Mouse (Mus musculus) liver, embryonic 15.5 days (tissue): ENCODE measurements around the gene Myrip. TPM values are rescaled to one million over a fixed set of nuclear protein-coding genes. Genes with fewer than 3 reads are reported as not detected.
"Not testable (repeated sequence)": the region's sequence is repeated elsewhere in the genome, so short reads cannot be mapped to it uniquely, and the experiment has no call there.

Experiments
- ATAC-seq: fragments of 200-750 bp; cut with Nextera tagmentation; 2 replicates; pipeline ENCODE4 v1.8.0; 2017; ENCODE audit warnings: moderate number of reproducible peaks, mild to moderate bottlenecking, moderate library complexity; ENCODE audit not compliant: insufficient read depth
- H3K27ac ChIP-seq: fragments of 300-500 bp; sonication (generic); replicated peaks from 2 replicates; pipeline ENCODE4 v1.5.1; 2015; ENCODE audit warnings: mild to moderate bottlenecking, inconsistent platforms
- H3K27me3 ChIP-seq: fragments of 300-500 bp; sonication (generic); 2 replicates; pipeline ENCODE4 v1.6.1; 2015; ENCODE audit warnings: mild to moderate bottlenecking, inconsistent platforms
- H3K36me3 ChIP-seq: fragments of 300-500 bp; sonication (generic); replicated peaks from 2 replicates; pipeline ENCODE4 v1.6.1; 2015; ENCODE audit warnings: moderate library complexity, mild to moderate bottlenecking, inconsistent platforms
- H3K4me1 ChIP-seq: fragments of 300-500 bp; sonication (generic); replicated peaks from 2 replicates; pipeline ENCODE4 v1.6.1; 2015; ENCODE audit warnings: inconsistent platforms
- H3K4me2 ChIP-seq: fragments of 300-500 bp; sonication (generic); 2 replicates; pipeline ENCODE4 v1.6.1; 2015; ENCODE audit warnings: moderate library complexity, mild to moderate bottlenecking, inconsistent platforms
- H3K4me3 ChIP-seq: fragments of 300-500 bp; sonication (generic); replicated peaks from 2 replicates; pipeline ENCODE4 v1.5.1; 2015; ENCODE audit warnings: mild to moderate bottlenecking, inconsistent platforms
- H3K9ac ChIP-seq: fragments of 300-500 bp; sonication (generic); 2 replicates; pipeline ENCODE4 v1.6.1; 2015; ENCODE audit warnings: moderate library complexity, mild to moderate bottlenecking, inconsistent platforms
- H3K9me3 ChIP-seq: fragments of 300-500 bp; sonication (generic); replicated peaks from 2 replicates; pipeline ENCODE4 v1.6.1; 2016; ENCODE audit warnings: inconsistent platforms
- WGBS: fragments of 180-500 bp; shearing (Covaris S2); methylation state at CpG from one replicate; pipeline ENCODE4 v1.1.7; 2015; ENCODE audit warnings: mixed read lengths; ENCODE audit not compliant: insufficient replicate concordance; 5-methylcytosine and 5-hydroxymethylcytosine counted together
- polyA plus RNA-seq: library from polyadenylated mRNA; unstranded; fragments of >200 nt; fragmentation: Nextera tagmentation; extraction: Ambion mirVana; gene quantifications from 2 replicates; pipeline ENCODE4 v1.2.1, GENCODE M21; 2015

The Myrip gene
- polyA plus RNA-seq, 1 experiment from 2014 or later = 0.02 TPM

DNA sequence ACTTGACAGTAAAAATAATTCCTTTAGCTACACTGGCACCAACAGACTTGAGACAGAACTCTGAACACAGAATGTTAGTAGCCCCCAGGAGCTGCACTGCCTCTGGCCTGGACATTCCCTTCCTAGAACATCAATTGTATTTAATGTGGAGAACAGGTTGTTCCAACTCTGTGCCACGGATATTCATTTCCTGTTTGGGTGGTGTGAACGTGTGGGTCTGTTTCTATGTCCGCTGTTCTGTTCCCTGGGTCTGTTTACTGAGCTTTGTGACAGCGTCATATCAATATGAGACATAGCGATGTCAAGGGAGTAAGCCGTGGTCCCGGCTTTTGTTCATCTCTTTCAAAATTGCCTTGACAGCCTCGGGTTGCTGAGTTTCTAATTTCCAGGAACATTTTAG is 97.0 kb downstream of the Myrip start:
- H3K9me3 ChIP-seq = no peaks in the 10 kb centered on the region
- H3K4me3 ChIP-seq = no peak overlapping the region
- no peaks in the 10 kb centered on the region for H3K27me3 ChIP-seq
- H3K27ac ChIP-seq = no peak overlapping the region
- no peaks in the 10 kb centered on the region for H3K4me1 ChIP-seq
- no peak overlapping the region for H3K9ac ChIP-seq
- ATAC-seq = no peak
- H3K4me2 ChIP-seq = no peak overlapping the region
- no peaks in the 10 kb centered on the region for H3K36me3 ChIP-seq
- WGBS = 58% methylated on average over 8 of the region's 8 CpGs

GRCm38 (mm10) chr9:120399537-120399936 is 98.2 kb downstream of the Myrip start:
- H3K4me3 ChIP-seq, ATAC-seq, H3K9me3 ChIP-seq, H3K4me1 ChIP-seq, H3K36me3 ChIP-seq, H3K27ac ChIP-seq, H3K4me2 ChIP-seq, H3K27me3 ChIP-seq, H3K9ac ChIP-seq: not testable (repeated sequence)
- WGBS = 56% methylated on average over 2 of the region's 2 CpGs

- ATAC-seq = no peak
- H3K9ac ChIP-seq = no peak overlapping the region
- no peaks in the 10 kb centered on the region for H3K27me3 ChIP-seq
- H3K27ac ChIP-seq = no peak overlapping the region
- no peak overlapping the region for H3K4me3 ChIP-seq
- H3K36me3 ChIP-seq = no peaks in the 10 kb centered on the region
- WGBS = 60% methylated on average over 3 of the region's 3 CpGs
- no peaks in the 10 kb centered on the region for H3K9me3 ChIP-seq
- no peaks in the 10 kb centered on the region for H3K4me1 ChIP-seq
- H3K4me2 ChIP-seq = no peak overlapping the region
These were observed 101.1 kb downstream of the Myrip start for GRCm38 (mm10) chr9:120402368-120402767.

GRCm38 (mm10) chr9:120403661-120404060 is 102.3 kb downstream of the Myrip start:
- H3K9me3 ChIP-seq = no peaks in the 10 kb centered on the region
- 47% methylated on average over 5 of the region's 5 CpGs for WGBS
- no peaks in the 10 kb centered on the region for H3K36me3 ChIP-seq
- no peak for ATAC-seq
- no peak overlapping the region for H3K4me2 ChIP-seq
- H3K9ac ChIP-seq = no peak overlapping the region
- H3K4me3 ChIP-seq = no peak overlapping the region
- no peaks in the 10 kb centered on the region for H3K4me1 ChIP-seq
- H3K27me3 ChIP-seq = no peaks in the 10 kb centered on the region
- no peak overlapping the region for H3K27ac ChIP-seq

- no peak overlapping the region for H3K9ac ChIP-seq
- WGBS = 66% methylated on average over 17 of the region's 17 CpGs
- no peaks in the 10 kb centered on the region for H3K4me1 ChIP-seq
- no peak overlapping the region for H3K4me3 ChIP-seq
- no peaks in the 10 kb centered on the region for H3K9me3 ChIP-seq
- no peak for ATAC-seq
- H3K4me2 ChIP-seq = no peak overlapping the region
- H3K36me3 ChIP-seq = no peaks in the 10 kb centered on the region
- H3K27ac ChIP-seq = no peak overlapping the region
- 0 out of 2 replicates have a peak, but pooled peaks cover 4% of the 10 kb centered on the region for H3K27me3 ChIP-seq
These were observed 108.4 kb downstream of the Myrip start for GRCm38 (mm10) chr9:120409663-120410181.

DNA sequence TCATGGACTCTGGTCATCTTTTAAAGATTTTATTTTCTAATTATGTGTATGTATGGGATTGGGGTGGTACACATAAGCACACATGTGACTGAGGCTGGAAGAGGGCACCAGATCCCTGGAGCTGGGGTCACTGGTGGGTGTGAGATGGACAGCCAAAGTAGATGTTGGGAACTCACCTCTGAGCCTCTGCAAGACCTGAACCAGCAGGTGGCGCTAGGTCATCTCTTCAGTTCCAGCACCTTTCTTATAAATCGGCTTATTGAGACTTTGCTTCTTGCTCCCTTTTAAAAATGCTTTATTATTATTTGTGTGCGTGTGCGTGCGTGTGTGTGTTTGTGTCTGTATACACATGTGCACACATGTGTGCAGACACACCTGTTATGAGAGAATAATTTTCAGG is 109.1 kb downstream of the Myrip start:
- 21% methylated on average over 5 of the region's 5 CpGs for WGBS
- H3K4me3 ChIP-seq = no peak overlapping the region
- H3K27ac ChIP-seq = no peak overlapping the region
- H3K9me3 ChIP-seq = no peaks in the 10 kb centered on the region
- no peaks in the 10 kb centered on the region for H3K36me3 ChIP-seq
- H3K4me2 ChIP-seq = no peak overlapping the region
- no peak for ATAC-seq
- H3K27me3 ChIP-seq = 0 out of 2 replicates have a peak, but pooled peaks cover 4% of the 10 kb centered on the region
- no peaks in the 10 kb centered on the region for H3K4me1 ChIP-seq
- H3K9ac ChIP-seq = no peak overlapping the region

DNA sequence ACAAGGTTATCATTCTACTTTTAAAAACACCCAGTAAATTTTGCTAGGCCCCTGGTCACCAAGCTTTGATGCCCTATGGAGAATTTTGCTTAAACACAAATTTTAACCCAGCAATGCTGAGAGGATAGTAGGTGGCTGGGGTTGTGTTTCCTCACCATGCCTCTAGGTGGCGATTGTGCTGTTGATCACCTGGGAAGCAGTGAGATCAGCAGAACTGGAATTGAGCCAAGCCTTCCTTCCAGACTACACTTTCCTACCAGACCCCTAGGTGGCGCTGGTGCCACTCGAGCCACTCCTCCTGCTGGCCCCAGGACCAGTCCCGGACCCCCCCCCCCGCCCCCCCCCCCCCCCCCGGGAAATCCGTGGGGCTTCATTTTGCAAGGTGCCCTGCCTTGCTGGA is 114.2 kb downstream of the Myrip start:
- no peak overlapping the region for H3K9ac ChIP-seq
- H3K4me3 ChIP-seq = no peak overlapping the region
- no peak overlapping the region for H3K4me2 ChIP-seq
- H3K9me3 ChIP-seq = no peaks in the 10 kb centered on the region
- no peaks in the 10 kb centered on the region for H3K36me3 ChIP-seq
- peak; percentile 42; the same call in 1 of the 2 replicates for ATAC-seq
- 0 out of 2 replicates have a peak, but pooled peaks cover 4% of the 10 kb centered on the region for H3K27me3 ChIP-seq
- WGBS = 0% methylated on average over 4 of the region's 7 CpGs
- H3K27ac ChIP-seq = no peak overlapping the region
- H3K4me1 ChIP-seq = no peaks in the 10 kb centered on the region

DNA sequence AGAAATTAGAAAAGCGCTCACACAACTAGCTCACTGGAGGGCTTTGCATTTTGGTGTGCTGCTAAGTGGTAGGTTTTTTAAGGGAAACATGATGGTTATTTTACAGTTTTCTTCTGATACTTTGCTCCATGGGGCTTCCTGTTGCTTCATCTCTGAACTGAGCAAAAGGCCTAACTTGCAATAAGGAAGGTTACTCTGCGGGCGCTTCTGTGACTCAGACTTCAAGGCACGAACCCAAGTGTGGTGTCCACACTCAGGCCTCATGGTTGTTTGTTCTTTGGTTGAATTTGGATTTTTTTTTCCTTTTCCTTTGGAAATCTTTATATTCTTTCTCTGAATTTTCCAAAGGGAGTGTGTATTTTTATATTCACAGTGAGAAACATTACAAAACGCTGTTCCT is 114.8 kb downstream of the Myrip start:
- Histone ChIP-seq H3K9me3 (no peaks in the 10 kb centered on the region), H3K4me1 (no peaks in the 10 kb centered on the region), H3K4me3 (no peak overlapping the region), H3K27ac (0 out of 2 replicates have a peak overlapping the region, but pooled peaks have one; percentile 6), H3K4me2 (no peak overlapping the region), H3K36me3 (no peaks in the 10 kb centered on the region), H3K27me3 (0 out of 2 replicates have a peak, but pooled peaks cover 4% of the 10 kb centered on the region), H3K9ac (no peak overlapping the region)
- no peak for ATAC-seq
- WGBS = 79% methylated on average over 5 of the region's 5 CpGs

DNA sequence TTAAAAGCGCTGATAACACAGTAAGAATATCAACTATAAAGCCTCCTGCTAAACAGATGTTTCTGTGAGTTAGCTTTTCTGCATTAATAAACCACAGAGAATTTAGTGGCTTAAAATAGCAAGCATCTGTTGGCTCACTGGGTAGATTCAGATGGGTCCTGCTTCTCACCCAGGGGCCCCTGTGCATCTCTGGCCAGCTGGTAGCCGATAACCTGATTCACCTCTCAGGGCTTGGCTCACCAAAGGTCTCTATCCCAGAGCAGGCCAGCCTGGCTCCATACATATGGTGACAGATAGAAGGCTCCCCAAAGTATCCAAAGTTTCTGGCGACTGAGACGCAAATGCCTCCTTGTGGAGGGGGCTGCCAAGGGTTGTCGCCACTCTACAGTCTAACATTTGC is 115.4 kb downstream of the Myrip start:
- Histone ChIP-seq H3K4me3 (no peak overlapping the region), H3K27ac (no peak overlapping the region), H3K27me3 (0 out of 2 replicates have a peak, but pooled peaks cover under 1% of the 10 kb centered on the region), H3K9ac (no peak overlapping the region), H3K4me2 (no peak overlapping the region), H3K4me1 (no peaks in the 10 kb centered on the region), H3K36me3 (no peaks in the 10 kb centered on the region), H3K9me3 (no peaks in the 10 kb centered on the region)
- 65% methylated on average over 5 of the region's 5 CpGs for WGBS
- no peak for ATAC-seq

GRCm38 (mm10) chr9:120418582-120418981 is 117.3 kb downstream of the Myrip start:
- no peak overlapping the region for H3K9ac ChIP-seq
- H3K4me2 ChIP-seq = no peak overlapping the region
- WGBS = 45% methylated on average over 7 of the region's 7 CpGs

GRCm38 (mm10) chr9:120424567-120424966 is 123.3 kb downstream of the Myrip start:
- WGBS = 52% methylated on average over 7 of the region's 7 CpGs
- Histone ChIP-seq H3K9me3 (no peaks in the 10 kb centered on the region), H3K27ac (no peak overlapping the region), H3K27me3 (no peaks in the 10 kb centered on the region), H3K36me3 (no peaks in the 10 kb centered on the region), H3K4me3 (no peak overlapping the region), H3K4me2 (no peak overlapping the region), H3K9ac (no peak overlapping the region), H3K4me1 (no peaks in the 10 kb centered on the region)
- ATAC-seq = no peak

More at GRCm38 (mm10) chr9:120418582-120418981, 117.3 kb downstream of the Myrip start:
- no peaks in the 10 kb centered on the region for H3K4me1 ChIP-seq
- no peak for ATAC-seq
- no peaks in the 10 kb centered on the region for H3K9me3 ChIP-seq
- no peaks in the 10 kb centered on the region for H3K27me3 ChIP-seq
- no peak overlapping the region for H3K4me3 ChIP-seq
- H3K27ac ChIP-seq = no peak overlapping the region
- no peaks in the 10 kb centered on the region for H3K36me3 ChIP-seq

- H3K36me3 ChIP-seq = no peaks in the 10 kb centered on the region
- H3K4me1 ChIP-seq = no peaks in the 10 kb centered on the region
- no peak overlapping the region for H3K9ac ChIP-seq
- ATAC-seq = no peak
- H3K27me3 ChIP-seq = no peaks in the 10 kb centered on the region
- H3K27ac ChIP-seq = no peak overlapping the region
- no peaks in the 10 kb centered on the region for H3K9me3 ChIP-seq
- no peak overlapping the region for H3K4me2 ChIP-seq
- WGBS = 31% methylated on average over 5 of the region's 5 CpGs
- H3K4me3 ChIP-seq = no peak overlapping the region
These were observed 124.5 kb downstream of the Myrip start for GRCm38 (mm10) chr9:120425768-120426167.
